Mouse (Mus musculus) neural tube, embryonic 11.5 days (tissue): ENCODE results near the gene Pdlim1. TPM values are rescaled to one million over a fixed set of nuclear protein-coding genes. Genes with fewer than 3 reads are reported as not detected.

ENCODE experiments used
- ATAC-seq: fragments of 200-750 bp; cut with Nextera tagmentation; 2 replicates; pipeline ENCODE4 v1.8.0; 2017; ENCODE audit warnings: moderate number of reproducible peaks, mild to moderate bottlenecking, moderate TSS enrichment, moderate library complexity; ENCODE audit not compliant: insufficient read depth, low FRiP score, low TSS enrichment
- DNase-seq: peaks from one replicate; pipeline ENCODE4 v3.0.0-alpha.2; 2015; ENCODE audit warnings: low spot score
- H3K27ac ChIP-seq: fragments of 300-500 bp; sonication (generic); 2 replicates; pipeline ENCODE4 v1.5.1; 2014; ENCODE audit warnings: low read depth, mild to moderate bottlenecking, low read length
- H3K27me3 ChIP-seq: fragments of 300-500 bp; sonication (generic); 2 replicates; pipeline ENCODE4 v1.6.1; 2014; ENCODE audit warnings: mild to moderate bottlenecking, low read length, mixed read lengths; ENCODE audit not compliant: control insufficient read depth, insufficient read depth
- H3K36me3 ChIP-seq: fragments of 300-500 bp; sonication (generic); 2 replicates; pipeline ENCODE4 v1.6.1; 2014; ENCODE audit warnings: mild to moderate bottlenecking, low read length, moderate library complexity, mixed read lengths; ENCODE audit not compliant: control insufficient read depth, insufficient read depth
- H3K4me1 ChIP-seq: fragments of 300-500 bp; sonication (generic); 2 replicates; pipeline ENCODE4 v1.6.1; 2014; ENCODE audit warnings: low read length, mixed read lengths; ENCODE audit not compliant: control insufficient read depth, insufficient read depth
- H3K4me2 ChIP-seq: fragments of 300-500 bp; sonication (generic); 2 replicates; pipeline ENCODE4 v1.6.1; 2014; ENCODE audit warnings: low read depth, mild to moderate bottlenecking, moderate library complexity
- H3K4me3 ChIP-seq: fragments of 300-500 bp; sonication (generic); 2 replicates; pipeline ENCODE4 v1.5.1; 2014; ENCODE audit warnings: low read depth, low read length
- H3K9ac ChIP-seq: fragments of 300-500 bp; sonication (generic); 2 replicates; pipeline ENCODE4 v1.6.1; 2014; ENCODE audit warnings: mild to moderate bottlenecking, low read length
- H3K9me3 ChIP-seq: fragments of 300-500 bp; sonication (generic); 2 replicates; pipeline ENCODE4 v1.6.1; 2016; ENCODE audit warnings: low read length; ENCODE audit not compliant: control insufficient read depth
- WGBS: fragments of 180-500 bp; shearing (Covaris S2); extraction: QIAGEN DNeasy Blood & Tissue Kit; methylation state at CpG from one replicate; pipeline ENCODE4 v1.1.7; 2014; 5-methylcytosine and 5-hydroxymethylcytosine counted together
- polyA plus RNA-seq: library from polyadenylated mRNA; unstranded; fragments of >200 nt; fragmentation: Nextera tagmentation; extraction: Ambion mirVana; gene quantifications from 2 replicates; pipeline ENCODE4 v1.2.1, GENCODE M21; 2014

Pdlim1 gene
- polyA plus RNA-seq, 1 experiment from 2014 or later = 143 TPM

GRCm38 (mm10) chr19:40275401-40276188 is 4.0 kb upstream of the Pdlim1 start:
- H3K36me3 ChIP-seq = no peaks in the 10 kb centered on the region
- no peaks in the 10 kb centered on the region for H3K4me1 ChIP-seq
- ATAC-seq (no peak), DNase-seq (no peak)
- 87% methylated on average over 14 of the region's 14 CpGs for WGBS
- no peak overlapping the region for H3K9ac ChIP-seq
- H3K27me3 ChIP-seq = peaks cover 6% of the 10 kb centered on the region; the same call in 1 of the 2 replicates
- H3K9me3 ChIP-seq = no peaks in the 10 kb centered on the region
- no peak overlapping the region for H3K27ac ChIP-seq
- no peak overlapping the region for H3K4me3 ChIP-seq
- H3K4me2 ChIP-seq = no peak overlapping the region

- ATAC-seq = no peak
- DNase-seq = peak; percentile 39
- WGBS = 23% methylated on average over 13 of the region's 13 CpGs
Measured at GRCm38 (mm10) chr19:40272674-40273073, 1.0 kb upstream of the Pdlim1 start.

GRCm38 (mm10) chr19:40270351-40271307 is 1.0 kb downstream of the Pdlim1 start:
- peaks cover 6% of the 10 kb centered on the region; the same call in 1 of the 2 replicates for H3K27me3 ChIP-seq
- no peak overlapping the region for H3K27ac ChIP-seq
- ATAC-seq (peak; percentile 57; the same call in 1 of the 2 replicates), DNase-seq (peak; percentile 56)
- no peaks in the 10 kb centered on the region for H3K4me1 ChIP-seq
- H3K9me3 ChIP-seq = no peaks in the 10 kb centered on the region
- H3K4me3 ChIP-seq = peak overlapping the region; percentile 58
- peak overlapping the region; percentile 65 for H3K9ac ChIP-seq
- peak overlapping the region; percentile 94 for H3K4me2 ChIP-seq
- WGBS = 7% methylated on average over 63 of the region's 63 CpGs
- no peaks in the 10 kb centered on the region for H3K36me3 ChIP-seq

More at GRCm38 (mm10) chr19:40272674-40273073, 1.0 kb upstream of the Pdlim1 start:
- Histone ChIP-seq H3K4me3 (no peak overlapping the region), H3K9ac (no peak overlapping the region), H3K4me2 (no peak overlapping the region), H3K27me3 (peaks cover 6% of the 10 kb centered on the region; the same call in 1 of the 2 replicates), H3K4me1 (no peaks in the 10 kb centered on the region), H3K36me3 (no peaks in the 10 kb centered on the region), H3K27ac (no peak overlapping the region), H3K9me3 (no peaks in the 10 kb centered on the region)

- ATAC-seq (no peak), DNase-seq (no peak)
- H3K9me3 ChIP-seq = no peaks in the 10 kb centered on the region
- H3K4me2 ChIP-seq = no peak overlapping the region
- 74% methylated on average over 5 of the region's 5 CpGs for WGBS
- H3K36me3 ChIP-seq = no peaks in the 10 kb centered on the region
- no peaks in the 10 kb centered on the region for H3K4me1 ChIP-seq
- no peak overlapping the region for H3K27ac ChIP-seq
- H3K27me3 ChIP-seq = peaks cover 6% of the 10 kb centered on the region; the same call in 1 of the 2 replicates
- no peak overlapping the region for H3K4me3 ChIP-seq
- no peak overlapping the region for H3K9ac ChIP-seq
Measured at GRCm38 (mm10) chr19:40269526-40269925, 2.1 kb downstream of the Pdlim1 start.

- DNase-seq (no peak), ATAC-seq (no peak)
- Histone ChIP-seq H3K36me3 (no peaks in the 10 kb centered on the region), H3K4me2 (no peak overlapping the region), H3K9me3 (no peaks in the 10 kb centered on the region), H3K27me3 (peaks cover 6% of the 10 kb centered on the region; the same call in 1 of the 2 replicates), H3K4me1 (no peaks in the 10 kb centered on the region), H3K4me3 (no peak overlapping the region), H3K9ac (no peak overlapping the region), H3K27ac (no peak overlapping the region)
- WGBS = 78% methylated on average over 3 of the region's 3 CpGs
Measured at GRCm38 (mm10) chr19:40268493-40268892, 3.1 kb downstream of the Pdlim1 start.

- Histone ChIP-seq H3K9me3 (no peaks in the 10 kb centered on the region), H3K4me2 (no peak overlapping the region), H3K27me3 (peaks cover 6% of the 10 kb centered on the region; the same call in 1 of the 2 replicates), H3K4me3 (no peak overlapping the region), H3K36me3 (no peaks in the 10 kb centered on the region), H3K4me1 (no peaks in the 10 kb centered on the region), H3K27ac (no peak overlapping the region), H3K9ac (no peak overlapping the region)
- ATAC-seq (no peak), DNase-seq (no peak)
- WGBS = 91% methylated on average over 1 of the region's 1 CpGs
Measured at GRCm38 (mm10) chr19:40267380-40267779, 4.3 kb downstream of the Pdlim1 start.

GRCm38 (mm10) chr19:40259485-40259884 is 12.2 kb downstream of the Pdlim1 start:
- WGBS = 97% methylated on average over 1 of the region's 1 CpGs
- no peak for ATAC-seq
- H3K4me1 ChIP-seq = no peaks in the 10 kb centered on the region
- H3K27ac ChIP-seq = no peak overlapping the region
- no peaks in the 10 kb centered on the region for H3K9me3 ChIP-seq
- no peak overlapping the region for H3K4me3 ChIP-seq
- no peak overlapping the region for H3K9ac ChIP-seq
- no peaks in the 10 kb centered on the region for H3K36me3 ChIP-seq
- DNase-seq = no peak
- H3K27me3 ChIP-seq = no peaks in the 10 kb centered on the region
- no peak overlapping the region for H3K4me2 ChIP-seq

- no peak overlapping the region for H3K9ac ChIP-seq
- no peak overlapping the region for H3K27ac ChIP-seq
- H3K4me3 ChIP-seq = no peak overlapping the region
- no peak for ATAC-seq
- H3K4me1 ChIP-seq = no peaks in the 10 kb centered on the region
- no peaks in the 10 kb centered on the region for H3K27me3 ChIP-seq
- 76% methylated on average over 4 of the region's 4 CpGs for WGBS
- DNase-seq = no peak
- no peaks in the 10 kb centered on the region for H3K36me3 ChIP-seq
- H3K9me3 ChIP-seq = no peaks in the 10 kb centered on the region
- no peak overlapping the region for H3K4me2 ChIP-seq
Measured at GRCm38 (mm10) chr19:40257396-40257795, 14.2 kb downstream of the Pdlim1 start.
